Mouse (Mus musculus) spleen, adult 2 months (tissue): ENCODE data around the gene Cys1.

Source experiments
- CTCF ChIP-seq: fragments of 200-500 bp; IDR thresholded peaks from 2 replicates; pipeline ENCODE4 v1.5.1; 2011; ENCODE audit warnings: mild to moderate bottlenecking, inconsistent platforms; ENCODE audit not compliant: insufficient read depth, insufficient read length, insufficient replicate concordance; ENCODE audit errors: extremely low read depth
- POLR2A ChIP-seq: fragments of 200-500 bp; IDR thresholded peaks from 2 replicates; pipeline ENCODE4 v1.6.1; 2011; ENCODE audit warnings: low read depth, low read length, inconsistent platforms

DNA sequence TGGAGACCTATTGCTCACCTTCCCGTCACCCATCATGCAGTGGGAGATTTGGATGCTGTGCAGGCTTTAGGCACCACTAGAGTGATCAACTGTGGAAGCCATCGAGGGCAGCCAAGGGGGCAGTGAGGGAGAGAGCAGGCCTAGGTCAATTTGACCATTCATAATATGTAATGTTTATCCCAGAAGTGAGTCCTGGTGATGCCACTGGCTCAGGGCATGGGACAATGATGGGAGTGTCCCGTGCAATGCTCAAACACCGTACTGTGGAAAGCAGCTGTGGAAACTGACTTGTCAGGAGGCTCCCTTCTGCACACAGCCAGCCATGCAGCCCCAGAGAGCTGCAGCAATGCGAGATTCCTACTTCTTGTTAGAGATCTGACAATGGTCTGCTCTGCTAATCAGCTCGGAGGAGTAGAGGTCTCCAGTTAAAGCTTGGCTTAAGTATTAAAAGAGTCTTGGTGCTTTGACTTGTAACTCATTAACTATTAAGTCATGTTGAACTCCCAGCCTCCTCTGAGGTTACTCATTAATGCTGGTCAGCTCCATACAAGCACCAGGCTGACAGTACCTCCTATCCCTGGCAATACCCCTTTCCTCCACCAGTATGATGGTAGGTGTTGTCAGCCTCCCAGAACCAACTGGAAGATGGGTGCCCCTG is 4.6 kb upstream of the Cys1 start:
- TF ChIP-seq POLR2A (no peak), CTCF (no peak)
